Mouse (Mus musculus) MEL (cell line): Measurements from ENCODE around the gene Tprg. TPM values are rescaled to one million over a fixed set of nuclear protein-coding genes. Genes with fewer than 3 reads are reported as not detected.

Experiments
- DNase-seq: peaks from one replicate; pipeline ENCODE4 v3.0.0; 2011; ENCODE audit warnings: low read depth, low spot score
- H3K27ac ChIP-seq: 2 replicates; pipeline ENCODE4 v1.5.1; 2012; ENCODE audit warnings: low read depth, mild to moderate bottlenecking, control low read depth, low read length, moderate library complexity; ENCODE audit not compliant: control insufficient read depth
- H3K27me3 ChIP-seq, 2 experiments: fragments of 150-350 bp in 1 of 2; sonication (generic) in 1 of 2; 2 replicates each; pipeline ENCODE4 v1.6.1; 2012; ENCODE audit warnings: low read length in 2 of 2, mild to moderate bottlenecking in 2 of 2, improper control_type of control experiment in 1 of 2, moderate library complexity in 1 of 2; ENCODE audit not compliant: insufficient read depth in 2 of 2, control insufficient read depth in 1 of 2
- H3K36me3 ChIP-seq, 2 experiments: 2 replicates each; pipeline ENCODE4 v1.6.1; 2012 to 2014; ENCODE audit warnings: low read length in 2 of 2, improper control_type of control experiment in 1 of 2, inconsistent platforms in 1 of 2, mild to moderate bottlenecking in 1 of 2; ENCODE audit not compliant: insufficient read depth in 2 of 2, control insufficient read depth in 1 of 2
- H3K4me1 ChIP-seq, 2 experiments: fragments of 150-350 bp in 1 of 2; sonication (generic) in 1 of 2; 2 replicates each; pipeline ENCODE4 v1.6.1; 2012; ENCODE audit warnings: low read length in 2 of 2, improper control_type of control experiment in 1 of 2, mild to moderate bottlenecking in 1 of 2; ENCODE audit not compliant: insufficient read depth in 2 of 2, control insufficient read depth in 1 of 2
- H3K4me3 ChIP-seq, 2 experiments: fragments of 150-350 bp in 1 of 2; sonication (generic) in 1 of 2; 2 replicates each; pipeline ENCODE4 v1.5.1; 2012; ENCODE audit warnings: low read depth in 2 of 2, low read length in 2 of 2, mild to moderate bottlenecking in 2 of 2, moderate library complexity in 2 of 2, control low read depth in 1 of 2, improper control_type of control experiment in 1 of 2; ENCODE audit not compliant: control insufficient read depth in 1 of 2, insufficient read depth in 1 of 2
- H3K79me2 ChIP-seq: 2 replicates; pipeline ENCODE4 v1.6.1; 2012; ENCODE audit warnings: mild to moderate bottlenecking, low read length, moderate library complexity; ENCODE audit not compliant: control insufficient read depth, poor library complexity, insufficient read depth
- H3K9ac ChIP-seq: 2 replicates; pipeline ENCODE4 v1.6.1; 2012; ENCODE audit warnings: low read depth, mild to moderate bottlenecking, control low read depth, low read length, moderate library complexity; ENCODE audit not compliant: control insufficient read depth, poor library complexity, severe bottlenecking
- H3K9me3 ChIP-seq: fragments of 150-350 bp; sonication (generic); replicated peaks from 2 replicates; pipeline ENCODE4 v1.6.1; 2012; ENCODE audit warnings: mild to moderate bottlenecking, low read length, improper control_type of control experiment, moderate library complexity; ENCODE audit not compliant: insufficient read depth
- CHD1 ChIP-seq: IDR thresholded peaks from 2 replicates; pipeline ENCODE4 v1.6.1; 2012; ENCODE audit warnings: low read depth, mild to moderate bottlenecking, inconsistent platforms, low read length, improper control_type of control experiment
- CHD2 ChIP-seq: IDR thresholded peaks from 2 replicates; pipeline ENCODE4 v1.6.1; 2011; ENCODE audit warnings: low read length, improper control_type of control experiment
- E2F4 ChIP-seq: IDR thresholded peaks from 2 replicates; pipeline ENCODE4 v1.6.1; 2011; ENCODE audit warnings: low read depth, low read length, improper control_type of control experiment, borderline replicate concordance
- EP300 ChIP-seq, 2 experiments: IDR thresholded peaks; 2 replicates each; pipeline ENCODE4 v1.6.1; 2011; ENCODE audit warnings: improper control_type of control experiment in 2 of 2, low read length in 2 of 2, low read depth in 1 of 2, mild to moderate bottlenecking in 1 of 2
- ETS1 ChIP-seq: IDR thresholded peaks from 2 replicates; pipeline ENCODE4 v1.6.1; 2012; ENCODE audit warnings: low read depth, mild to moderate bottlenecking, inconsistent platforms, low read length, improper control_type of control experiment, moderate library complexity
- MXI1 ChIP-seq: IDR thresholded peaks from 2 replicates; pipeline ENCODE4 v1.6.1; 2011; ENCODE audit warnings: mild to moderate bottlenecking, low read depth, low read length, improper control_type of control experiment
- MYC ChIP-seq: IDR thresholded peaks from 2 replicates; pipeline ENCODE4 v1.6.1; 2011; ENCODE audit warnings: low read depth, mild to moderate bottlenecking, low read length, improper control_type of control experiment, moderate library complexity
- NELFE ChIP-seq: IDR thresholded peaks from 2 replicates; pipeline ENCODE4 v1.6.1; 2011; ENCODE audit warnings: low read depth, low read length, improper control_type of control experiment
- NRF1 ChIP-seq: IDR thresholded peaks from 2 replicates; pipeline ENCODE4 v1.6.1; 2014; ENCODE audit warnings: low read depth, mild to moderate bottlenecking, inconsistent platforms, low read length, improper control_type of control experiment, moderate library complexity; ENCODE audit not compliant: poor library complexity, insufficient read depth, severe bottlenecking
- RAD21 ChIP-seq: IDR thresholded peaks from 2 replicates; pipeline ENCODE4 v1.6.1; 2011; ENCODE audit warnings: mild to moderate bottlenecking, low read depth, low read length, improper control_type of control experiment
- RCOR1 ChIP-seq: IDR thresholded peaks from 2 replicates; pipeline ENCODE4 v1.6.1; 2012; ENCODE audit warnings: low read depth, mild to moderate bottlenecking, inconsistent platforms, low read length, improper control_type of control experiment
- SIN3A ChIP-seq: IDR thresholded peaks from 2 replicates; pipeline ENCODE4 v1.6.1; 2012; ENCODE audit warnings: low read length, improper control_type of control experiment, inconsistent platforms
- SMC3 ChIP-seq: IDR thresholded peaks from 2 replicates; pipeline ENCODE4 v1.6.1; 2011; ENCODE audit warnings: low read depth, low read length, improper control_type of control experiment
- TAL1 ChIP-seq: IDR thresholded peaks from 2 replicates; pipeline ENCODE4 v1.6.1; 2012; ENCODE audit warnings: mild to moderate bottlenecking, inconsistent platforms, low read length, moderate library complexity, mixed read lengths
- ZC3H11A ChIP-seq: IDR thresholded peaks from 2 replicates; pipeline ENCODE4 v1.6.1; 2012; ENCODE audit warnings: low read depth, mild to moderate bottlenecking, inconsistent platforms, low read length, improper control_type of control experiment
- ZKSCAN1 ChIP-seq: IDR thresholded peaks from 2 replicates; pipeline ENCODE4 v1.6.1; 2012; ENCODE audit warnings: low read depth, mild to moderate bottlenecking, inconsistent platforms, low read length, improper control_type of control experiment, moderate library complexity
- ZNF384 ChIP-seq: IDR thresholded peaks from 2 replicates; pipeline ENCODE4 v1.6.1; 2012; ENCODE audit warnings: low read depth, mild to moderate bottlenecking, inconsistent platforms, low read length, improper control_type of control experiment
- polyA plus RNA-seq, 2 experiments: library from polyadenylated mRNA; stranded (reverse) in 1 of 2; unstranded in 1 of 2; fragments of >175 nt in 1 of 2; fragments of >200 nt in 1 of 2; gene quantifications; 2 replicates each; pipeline versions ENCODE4 v1.2.1 to v1.2.4; 2012; ENCODE audit warnings: low replicate concordance in 2 of 2, low read depth in 1 of 2; ENCODE audit not compliant: insufficient read length in 2 of 2, insufficient read depth in 1 of 2, missing spikeins in 1 of 2
- total RNA-seq: library from RNA; depleted of rRNA; stranded (reverse); fragments of 300-350 nt; gene quantifications from 2 replicates; pipeline ENCODE4 v1.2.3, GENCODE M21; 2012

Tprg gene
- total and polyA plus RNA-seq, 3 experiments = not detected

GRCm38 (mm10) chr16:25468040-25468439 is 181.4 kb downstream of the Tprg start:
- no peaks in the 10 kb centered on the region for H3K79me2 ChIP-seq
- no peak overlapping the region for H3K4me3 ChIP-seq
- no peak overlapping the region for H3K27ac ChIP-seq
- H3K4me1 ChIP-seq = no peaks in the 10 kb centered on the region
- DNase-seq = no peak
- no peaks in the 10 kb centered on the region for H3K9me3 ChIP-seq
- no peaks in the 10 kb centered on the region for H3K36me3 ChIP-seq
- TF ChIP-seq SMC3 (no peak), ZNF384 (no peak), RCOR1 (no peak), SIN3A (no peak), MXI1 (no peak), NRF1 (no peak), ZKSCAN1 (no peak), NELFE (no peak), E2F4 (no peak), ETS1 (no peak), CHD1 (no peak), ZC3H11A (no peak), TAL1 (no peak), CHD2 (no peak), RAD21 (no peak), EP300 (IDR thresholded peaks at IDR 0.05; ENCODE audit: low read depth in 1 of 2, low read length in 2 of 2) (no peak)
- TF ChIP-seq, all 39 proteins: peak for 0
- no peak overlapping the region for H3K9ac ChIP-seq
- no peaks in the 10 kb centered on the region for H3K27me3 ChIP-seq

GRCm38 (mm10) chr16:25468662-25469061 is 182.0 kb downstream of the Tprg start:
- no peaks in the 10 kb centered on the region for H3K9me3 ChIP-seq
- H3K27me3 ChIP-seq = no peaks in the 10 kb centered on the region
- H3K4me3 ChIP-seq = no peak overlapping the region
- H3K36me3 ChIP-seq = no peaks in the 10 kb centered on the region
- no peak overlapping the region for H3K9ac ChIP-seq
- H3K27ac ChIP-seq = no peak overlapping the region
- TF ChIP-seq EP300 (IDR thresholded peaks at IDR 0.05; ENCODE audit: low read depth in 1 of 2, low read length in 2 of 2) (no peak), MYC (no peak)
- no peaks in the 10 kb centered on the region for H3K4me1 ChIP-seq
- H3K79me2 ChIP-seq = no peaks in the 10 kb centered on the region
- no peak for DNase-seq
